Mouse (Mus musculus): ENCODE measurements around the gene Sorbs2. TPM values are rescaled to one million over a fixed set of nuclear protein-coding genes. Genes with fewer than 3 reads are reported as not detected.

The Sorbs2 gene
- polyA plus RNA-seq, 1 experiment from 2014 or later = 134 TPM

DNA sequence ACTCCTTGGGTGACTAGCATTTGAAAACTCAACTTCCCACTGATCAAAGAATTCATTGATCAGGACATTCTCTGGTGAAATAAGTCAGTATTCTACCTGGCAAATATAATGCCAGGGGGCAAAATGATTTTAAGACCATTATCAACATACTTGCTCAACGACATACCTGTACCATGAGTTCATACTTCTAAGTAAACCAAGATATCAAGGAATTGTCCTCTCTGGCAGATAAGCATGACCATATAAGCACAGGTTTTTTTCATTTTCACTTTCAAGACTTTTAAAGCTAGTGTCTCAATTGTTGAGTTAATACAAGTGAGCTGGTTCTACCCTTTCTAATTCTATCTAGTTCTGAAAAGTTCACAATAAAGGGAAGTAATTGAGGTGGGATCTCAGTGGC is 130.2 kb downstream of the Sorbs2 start:
- Histone ChIP-seq H3K9me3 (no peaks in the 10 kb centered on the region), H3K27ac (no peak overlapping the region), H3K27me3 (ENCODE audit: insufficient read depth, poor library complexity, severe bottlenecking) (no peaks in the 10 kb centered on the region), H3K4me1 (peaks cover 10% of the 10 kb centered on the region; the same call in 1 of the 2 replicates), H3K36me3 (no peaks in the 10 kb centered on the region), H3K4me3 (no peak overlapping the region)
- 87% methylated on average over 1 of the region's 1 CpGs for WGBS
- DNase-seq (ENCODE audit: low spot score) = no peak

- no peak for DNase-seq (ENCODE audit: low spot score)
- Histone ChIP-seq H3K36me3 (no peaks in the 10 kb centered on the region), H3K4me3 (no peak overlapping the region), H3K27ac (no peak overlapping the region), H3K9me3 (no peaks in the 10 kb centered on the region), H3K4me1 (peaks cover 17% of the 10 kb centered on the region; the same call in 1 of the 2 replicates), H3K27me3 (ENCODE audit: insufficient read depth, poor library complexity, severe bottlenecking) (no peaks in the 10 kb centered on the region)
Observed at GRCm38 (mm10) chr8:45639444-45639843, 131.9 kb downstream of the Sorbs2 start.

DNA sequence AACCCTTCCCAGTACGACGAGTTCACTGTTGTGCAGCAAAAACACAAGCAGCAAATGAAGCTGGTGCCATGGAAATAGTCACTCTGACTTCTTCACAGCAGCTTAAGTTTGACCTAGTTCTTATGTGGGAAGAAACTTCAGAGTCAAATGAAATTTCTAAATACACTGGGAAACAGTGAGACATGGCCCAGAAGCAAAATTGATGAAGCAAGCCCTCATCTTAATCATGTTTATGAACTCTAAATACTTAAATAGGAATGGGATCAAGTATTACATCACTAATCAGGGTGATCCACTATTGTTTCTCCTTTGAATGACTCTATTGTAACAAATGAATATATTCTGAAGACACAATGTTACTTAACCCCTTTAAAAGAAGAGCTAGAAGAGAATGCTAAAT is 137.1 kb downstream of the Sorbs2 start:
- H3K36me3 ChIP-seq = no peaks in the 10 kb centered on the region
- H3K4me3 ChIP-seq = no peak overlapping the region
- H3K27ac ChIP-seq = peak overlapping the region; percentile 72
- H3K27me3 ChIP-seq (ENCODE audit: insufficient read depth, poor library complexity, severe bottlenecking) = no peaks in the 10 kb centered on the region
- 36% methylated on average over 2 of the region's 2 CpGs for WGBS
- peaks cover 32% of the 10 kb centered on the region; the same call in 1 of the 2 replicates for H3K4me1 ChIP-seq
- H3K9me3 ChIP-seq = no peaks in the 10 kb centered on the region
- DNase-seq (ENCODE audit: low spot score) = no peak

GRCm38 (mm10) chr8:45649063-45649462 is 141.5 kb downstream of the Sorbs2 start:
- peak overlapping the region; percentile 80; the same call in 1 of the 2 replicates for H3K27ac ChIP-seq
- H3K4me1 ChIP-seq = peaks cover 37% of the 10 kb centered on the region

GRCm38 (mm10) chr8:45649966-45650365 is 142.4 kb downstream of the Sorbs2 start:
- H3K36me3 ChIP-seq = peaks cover 5% of the 10 kb centered on the region; the same call in 1 of the 2 replicates
- WGBS = 29% methylated on average over 5 of the region's 5 CpGs
- H3K27me3 ChIP-seq (ENCODE audit: insufficient read depth, poor library complexity, severe bottlenecking) = no peaks in the 10 kb centered on the region
- DNase-seq (ENCODE audit: low spot score) = no peak
- peak overlapping the region; percentile 80 for H3K27ac ChIP-seq
- H3K4me1 ChIP-seq = peaks cover 37% of the 10 kb centered on the region
- no peaks in the 10 kb centered on the region for H3K9me3 ChIP-seq
- H3K4me3 ChIP-seq = no peak overlapping the region

More at GRCm38 (mm10) chr8:45649063-45649462, 141.5 kb downstream of the Sorbs2 start:
- H3K27me3 ChIP-seq (ENCODE audit: insufficient read depth, poor library complexity, severe bottlenecking) = no peaks in the 10 kb centered on the region
- no peaks in the 10 kb centered on the region for H3K9me3 ChIP-seq
- WGBS = 83% methylated on average over 7 of the region's 7 CpGs
- H3K36me3 ChIP-seq = peaks cover 5% of the 10 kb centered on the region; the same call in 1 of the 2 replicates
- no peak for DNase-seq (ENCODE audit: low spot score)
- no peak overlapping the region for H3K4me3 ChIP-seq

DNA sequence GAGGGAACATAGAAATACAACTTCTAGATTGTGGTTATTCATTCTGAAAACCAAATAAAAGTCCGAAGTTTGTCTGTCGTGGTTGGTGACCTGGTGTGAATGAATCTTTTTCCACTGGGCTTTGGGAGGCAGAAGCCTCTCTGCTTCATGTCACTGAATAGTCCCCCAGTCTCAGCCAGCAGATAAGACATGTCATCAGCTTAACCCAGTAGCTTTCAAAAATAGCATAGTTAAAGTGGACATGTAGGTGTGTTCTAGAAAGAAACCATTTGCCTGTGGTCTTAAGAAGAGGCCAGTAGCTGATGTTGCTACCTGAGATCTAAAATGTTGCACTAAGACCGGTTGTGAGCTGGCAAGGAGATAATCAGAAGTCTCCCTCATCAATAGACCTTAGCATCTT is 150.4 kb downstream of the Sorbs2 start:
- WGBS = 20% methylated on average over 3 of the region's 3 CpGs
- peaks cover 42% of the 10 kb centered on the region for H3K4me1 ChIP-seq
- H3K27me3 ChIP-seq (ENCODE audit: insufficient read depth, poor library complexity, severe bottlenecking) = no peaks in the 10 kb centered on the region
- H3K36me3 ChIP-seq = peaks cover 10% of the 10 kb centered on the region; the same call in 1 of the 2 replicates
- peak; percentile 78 for DNase-seq (ENCODE audit: low spot score)
- peak overlapping the region; percentile 90 for H3K27ac ChIP-seq
- no peaks in the 10 kb centered on the region for H3K9me3 ChIP-seq
- H3K4me3 ChIP-seq = peak overlapping the region; percentile 65

DNA sequence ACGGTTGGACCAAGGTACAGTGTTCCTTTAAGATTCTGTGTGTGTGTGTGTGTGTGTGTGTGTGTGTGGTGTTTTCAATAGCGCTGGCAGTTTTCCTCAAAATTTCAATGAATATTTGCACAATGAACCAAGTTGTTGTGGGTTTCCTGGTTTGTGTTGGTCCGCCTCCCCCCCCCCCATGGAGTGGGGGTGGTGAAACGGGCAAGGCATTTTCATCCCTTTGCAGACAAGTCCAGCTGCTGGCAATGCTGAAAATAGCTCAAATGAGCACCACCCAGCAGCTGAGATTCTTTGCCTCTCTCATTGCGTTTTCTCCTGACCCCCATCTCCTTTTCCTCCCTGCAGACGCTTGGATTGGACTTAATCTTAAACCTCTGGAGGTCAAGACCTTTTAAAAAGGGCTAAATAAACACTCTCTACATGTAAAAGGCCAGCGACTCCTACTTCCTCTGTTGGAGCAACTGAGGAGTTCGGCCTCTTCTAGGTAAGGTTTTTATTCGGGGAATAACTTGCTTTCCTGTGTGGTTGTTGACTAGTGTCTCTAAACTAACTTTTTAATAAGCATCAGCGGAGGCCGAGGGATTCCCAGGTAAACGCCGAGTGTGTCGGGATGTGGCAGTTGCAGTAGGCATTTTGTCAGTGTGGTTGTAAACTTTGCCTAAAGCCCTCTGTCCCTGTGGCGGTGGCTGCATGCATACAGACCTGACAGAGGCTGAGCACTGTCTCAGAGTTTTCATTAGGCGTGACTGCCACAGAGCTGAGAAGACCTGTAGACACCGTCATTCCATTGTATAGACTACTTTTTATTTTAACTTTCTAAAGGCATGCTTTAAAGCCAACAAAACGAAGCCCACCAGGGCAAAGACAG is 151.1 kb downstream of the Sorbs2 start:
- DNase-seq (ENCODE audit: low spot score) = peak; percentile 88
- H3K27ac ChIP-seq = peak overlapping the region; percentile 90
- no peaks in the 10 kb centered on the region for H3K9me3 ChIP-seq
- no peaks in the 10 kb centered on the region for H3K27me3 ChIP-seq (ENCODE audit: insufficient read depth, poor library complexity, severe bottlenecking)
- peaks cover 11% of the 10 kb centered on the region; the same call in 1 of the 2 replicates for H3K36me3 ChIP-seq
- peak overlapping the region; percentile 65 for H3K4me3 ChIP-seq
- H3K4me1 ChIP-seq = peaks cover 42% of the 10 kb centered on the region
- WGBS = 17% methylated on average over 18 of the region's 18 CpGs

- 32% methylated on average over 4 of the region's 4 CpGs for WGBS
- Histone ChIP-seq H3K36me3 (0 out of 2 replicates have a peak, but pooled peaks cover 8% of the 10 kb centered on the region), H3K4me3 (peak overlapping the region; percentile 65), H3K27me3 (ENCODE audit: insufficient read depth, poor library complexity, severe bottlenecking) (no peaks in the 10 kb centered on the region), H3K4me1 (peaks cover 43% of the 10 kb centered on the region), H3K27ac (peak overlapping the region; percentile 90), H3K9me3 (no peaks in the 10 kb centered on the region)
- DNase-seq (ENCODE audit: low spot score) = no peak
Observed at GRCm38 (mm10) chr8:45659473-45659872, 151.9 kb downstream of the Sorbs2 start.

DNA sequence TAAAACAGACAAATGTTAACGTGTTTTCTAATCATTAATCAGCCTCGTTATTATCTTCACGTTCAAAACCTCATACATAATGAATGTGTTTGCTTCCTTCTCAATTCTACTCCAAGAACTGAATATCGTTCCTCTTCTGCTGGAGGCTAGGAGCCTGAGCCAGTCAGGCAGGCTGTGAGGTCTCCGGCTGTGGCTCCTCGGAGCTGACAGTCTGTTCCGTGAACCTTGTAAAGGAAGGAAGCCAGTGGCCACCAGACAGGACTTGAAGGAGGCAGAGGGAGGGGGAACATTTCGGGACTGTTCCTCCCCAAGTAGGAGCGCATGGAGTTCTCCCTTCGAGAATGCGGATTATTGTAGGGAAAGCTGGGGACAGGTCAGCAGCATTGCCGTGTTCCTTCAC is 153.0 kb downstream of the Sorbs2 start:
- H3K27me3 ChIP-seq (ENCODE audit: insufficient read depth, poor library complexity, severe bottlenecking) = no peaks in the 10 kb centered on the region
- H3K4me1 ChIP-seq = peaks cover 40% of the 10 kb centered on the region
- DNase-seq (ENCODE audit: low spot score) = no peak
- peak overlapping the region; percentile 65 for H3K4me3 ChIP-seq
- 47% methylated on average over 12 of the region's 12 CpGs for WGBS
- H3K36me3 ChIP-seq = 0 out of 2 replicates have a peak, but pooled peaks cover 8% of the 10 kb centered on the region
- H3K9me3 ChIP-seq = no peaks in the 10 kb centered on the region
- peak overlapping the region; percentile 90 for H3K27ac ChIP-seq

DNA sequence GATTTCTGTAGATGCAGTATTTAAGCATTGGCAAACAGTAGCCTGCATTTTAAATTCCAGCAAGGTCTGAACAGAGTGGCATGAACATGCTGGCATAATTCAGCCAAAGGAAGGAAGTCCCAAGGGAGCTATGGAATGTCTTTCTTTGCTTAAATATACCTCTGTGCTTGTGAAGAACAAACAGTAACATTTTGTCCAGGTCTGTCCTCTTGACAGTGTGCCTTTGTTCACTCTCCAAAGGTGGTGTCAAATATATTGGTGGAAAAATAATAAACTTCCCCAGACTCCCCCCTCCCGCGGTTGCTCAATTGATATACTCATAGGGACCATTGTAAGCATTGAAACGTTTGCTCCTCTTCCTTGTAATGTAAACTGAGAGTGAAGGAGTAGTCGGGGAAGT is 154.0 kb downstream of the Sorbs2 start:
- no peak for DNase-seq (ENCODE audit: low spot score)
- Histone ChIP-seq H3K9me3 (no peaks in the 10 kb centered on the region), H3K4me3 (peak overlapping the region; percentile 65), H3K27me3 (ENCODE audit: insufficient read depth, poor library complexity, severe bottlenecking) (no peaks in the 10 kb centered on the region), H3K36me3 (0 out of 2 replicates have a peak, but pooled peaks cover 12% of the 10 kb centered on the region), H3K4me1 (peaks cover 40% of the 10 kb centered on the region), H3K27ac (peak overlapping the region; percentile 90; the same call in 1 of the 2 replicates)
- WGBS = 57% methylated on average over 4 of the region's 4 CpGs

GRCm38 (mm10) chr8:45666221-45666620 is 158.6 kb downstream of the Sorbs2 start:
- no peak overlapping the region for H3K27ac ChIP-seq

DNA sequence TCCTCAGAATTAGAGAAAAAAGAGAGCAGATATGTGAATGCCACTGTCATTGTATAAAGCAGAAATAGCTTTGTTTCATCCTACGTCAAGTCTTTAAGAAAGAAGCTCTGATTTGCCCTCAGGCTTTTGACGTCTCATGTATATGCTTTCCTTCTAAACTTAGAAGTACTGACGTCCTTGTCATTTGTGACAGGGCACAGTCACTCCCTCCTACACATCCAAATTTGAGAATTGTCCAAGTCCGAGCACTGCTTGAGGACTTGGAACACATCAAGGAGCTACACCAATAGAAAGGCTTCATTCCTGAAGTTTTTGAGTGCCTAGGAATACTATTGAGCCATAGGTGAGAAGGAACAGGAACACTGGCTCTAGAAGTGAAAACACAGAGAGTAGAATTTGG is 165.6 kb downstream of the Sorbs2 start:
- Histone ChIP-seq H3K4me3 (no peak overlapping the region), H3K4me1 (peaks cover 11% of the 10 kb centered on the region; the same call in 1 of the 2 replicates), H3K9me3 (no peaks in the 10 kb centered on the region), H3K27me3 (ENCODE audit: insufficient read depth, poor library complexity, severe bottlenecking) (no peaks in the 10 kb centered on the region), H3K27ac (no peak overlapping the region), H3K36me3 (no peaks in the 10 kb centered on the region)
- 69% methylated on average over 4 of the region's 4 CpGs for WGBS
- DNase-seq (ENCODE audit: low spot score) = no peak

More at GRCm38 (mm10) chr8:45666221-45666620, 158.6 kb downstream of the Sorbs2 start:
- WGBS = 91% methylated on average over 7 of the region's 7 CpGs
- Histone ChIP-seq H3K4me1 (peaks cover 20% of the 10 kb centered on the region), H3K4me3 (no peak overlapping the region), H3K27me3 (ENCODE audit: insufficient read depth, poor library complexity, severe bottlenecking) (no peaks in the 10 kb centered on the region), H3K36me3 (0 out of 2 replicates have a peak, but pooled peaks cover 7% of the 10 kb centered on the region), H3K9me3 (no peaks in the 10 kb centered on the region)
- no peak for DNase-seq (ENCODE audit: low spot score)

GRCm38 (mm10) chr8:45675821-45676279 is 168.3 kb downstream of the Sorbs2 start:
- 72% methylated on average over 6 of the region's 6 CpGs for WGBS
- DNase-seq (ENCODE audit: low spot score) = no peak
- no peak overlapping the region for H3K4me3 ChIP-seq
- H3K27ac ChIP-seq = no peak overlapping the region
- no peaks in the 10 kb centered on the region for H3K27me3 ChIP-seq (ENCODE audit: insufficient read depth, poor library complexity, severe bottlenecking)
- 0 out of 2 replicates have a peak, but pooled peaks cover 3% of the 10 kb centered on the region for H3K36me3 ChIP-seq
- peaks cover 11% of the 10 kb centered on the region; the same call in 1 of the 2 replicates for H3K4me1 ChIP-seq
- no peaks in the 10 kb centered on the region for H3K9me3 ChIP-seq

All from heart, embryonic 10.5 days (tissue).